ENCODE assay signal across 10 mouse cellular contexts in the genomic region with DNA sequence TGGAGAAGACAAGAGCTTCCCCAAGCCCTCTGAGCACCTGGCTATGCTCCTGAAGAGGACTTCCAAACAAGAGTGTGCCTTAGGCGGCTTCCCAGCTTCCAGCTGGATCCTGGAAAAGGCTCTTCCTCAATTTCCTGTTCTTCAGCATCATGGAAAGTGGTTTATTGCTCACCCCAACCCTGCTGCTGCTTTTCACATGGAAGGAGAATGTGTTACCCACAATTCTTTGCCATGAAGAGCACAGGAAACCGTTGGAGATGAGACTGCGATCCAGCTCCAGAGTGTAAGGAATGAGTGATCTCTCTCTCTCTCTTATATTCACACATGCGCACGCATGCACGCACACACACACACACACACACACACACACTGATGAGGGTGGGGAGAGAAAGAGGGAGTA.
DNase-seq lines count a peak whose midpoint lies in the region; ATAC-seq lines count a peak whose summit lies in the region.
"Had no signal": no experiment of that assay in that cellular context is flagged by ENCODE, and none has a peak within 500 bp of the region (broad histone marks: within the 10 kb centered on the region; RNA-seq: fewer than 3 reads in every experiment).

No protein-coding gene starts in this region.

- ATAC-seq in heart, embryonic 11.5 days (replicated peaks; ENCODE audit: insufficient number of reproducible peaks, low FRiP score, low TSS enrichment), result no peak

- DNase-seq in 3T3-L1 (ENCODE audit: low read depth, low spot score) (peak; percentile 73), adipocyte (ENCODE audit: low spot score) (peak; percentile 45)
- peak; percentile 30 to 45 for DNase-seq in kidney, postnatal 4 days
- DNase-seq in right cerebral cortex, postnatal 36 days (ENCODE audit: low spot score in 2 of 2), result no peak
- no peak for DNase-seq in frontal cortex, postnatal 14 days (ENCODE audit: low spot score in 2 of 2)
- DNase-seq in adrenal gland, postnatal 10 days, result no peak
- DNase-seq: spleen, adult 18-20 months had no signal

- 68% methylated on average over 6 of the region's 6 CpGs for WGBS in heart, embryonic 11.5 days (ENCODE audit: insufficient replicate concordance)

- H3K4me1 ChIP-seq in heart, embryonic 11.5 days (ENCODE audit: control insufficient read depth, insufficient read depth, low read length), result peaks cover 15% of the 10 kb centered on the region
- H3K4me1 ChIP-seq: midbrain, embryonic 15.5 days had no signal

- H3K4me3 ChIP-seq in heart, embryonic 11.5 days (ENCODE audit: low read depth, low read length), result no peak overlapping the region
- H3K4me3 ChIP-seq: forebrain, embryonic 15.5 days; midbrain, embryonic 15.5 days had no signal

- H3K27me3 ChIP-seq in heart, embryonic 11.5 days (ENCODE audit: control insufficient read depth, insufficient read depth, low read length), result no peaks in the 10 kb centered on the region
- H3K27me3 ChIP-seq: forebrain, embryonic 15.5 days; midbrain, embryonic 15.5 days had no signal

- no peak overlapping the region for H3K4me2 ChIP-seq in heart, embryonic 11.5 days
- H3K4me2 ChIP-seq: forebrain, embryonic 15.5 days; midbrain, embryonic 15.5 days had no signal

- H3K9me3 ChIP-seq in heart, embryonic 11.5 days (replicated peaks; ENCODE audit: control insufficient read depth, low read length), result no peaks in the 10 kb centered on the region
- H3K9me3 ChIP-seq: forebrain, embryonic 15.5 days; midbrain, embryonic 15.5 days had no signal

- no peaks in the 10 kb centered on the region for H3K36me3 ChIP-seq in heart, embryonic 11.5 days (ENCODE audit: control insufficient read depth, insufficient read depth, low read length)
- H3K36me3 ChIP-seq: forebrain, embryonic 15.5 days; midbrain, embryonic 15.5 days had no signal

- H3K9ac ChIP-seq in heart, embryonic 11.5 days (ENCODE audit: low read depth, low read length), result no peak overlapping the region
- H3K9ac ChIP-seq: forebrain, embryonic 15.5 days; midbrain, embryonic 15.5 days had no signal

- peak overlapping the region; percentile 86 for H3K27ac ChIP-seq in heart, embryonic 11.5 days (ENCODE audit: low read depth, low read length)
- H3K27ac ChIP-seq: midbrain, embryonic 15.5 days had no signal

Comparison
In these comparisons a context has a peak if more than half of its experiments do, and no peak if none do; other contexts are left out.
1. DNase-seq: peak in 3T3-L1 (single experiment), adipocyte (single experiment) and kidney, postnatal 4 days (2 of 2); none in right cerebral cortex, postnatal 36 days (0 of 2), frontal cortex, postnatal 14 days (0 of 2) and adrenal gland, postnatal 10 days (single experiment).